Mouse (Mus musculus) megakaryocyte, embryonic 14.5 days (primary cell): ENCODE results near the gene Slc16a10.

Source experiments
- FLI1 ChIP-seq: IDR thresholded peaks from 2 replicates; pipeline ENCODE4 v1.6.1; 2012; ENCODE audit warnings: low read length, inconsistent platforms, mixed read lengths
- GATA1 ChIP-seq: IDR thresholded peaks from 3 replicates; pipeline ENCODE4 v1.6.1; 2012; ENCODE audit warnings: mixed read lengths, low read length, inconsistent platforms, borderline replicate concordance

- TF ChIP-seq GATA1 = no peak
- TF ChIP-seq FLI1 = no peak
Measured at GRCm38 (mm10) chr10:40094752-40095151, 47.3 kb downstream of the Slc16a10 start.
